Mouse (Mus musculus) heart, postnatal 0 days (tissue): Measurements from ENCODE around the gene Fndc3a. TPM values are rescaled to one million over a fixed set of nuclear protein-coding genes. Genes with fewer than 3 reads are reported as not detected.

ENCODE experiments used
- ATAC-seq: fragments of 200-750 bp; cut with Nextera tagmentation; 2 replicates; pipeline ENCODE4 v1.8.0; 2017; ENCODE audit warnings: low read depth, moderate number of reproducible peaks, moderate library complexity; ENCODE audit not compliant: insufficient read depth
- DNase-seq: peaks from one replicate; pipeline ENCODE4 v3.0.0-alpha.2; 2016; ENCODE audit warnings: low spot score
- H3K27ac ChIP-seq: fragments of 300-500 bp; sonication (generic); 2 replicates; pipeline ENCODE4 v1.5.1; 2014; ENCODE audit warnings: low read depth, mild to moderate bottlenecking
- H3K27me3 ChIP-seq: fragments of 300-500 bp; sonication (generic); 2 replicates; pipeline ENCODE4 v1.6.1; 2014; ENCODE audit warnings: low read length, mixed read lengths; ENCODE audit not compliant: control insufficient read depth, insufficient read depth
- H3K36me3 ChIP-seq: fragments of 300-500 bp; sonication (generic); replicated peaks from 2 replicates; pipeline ENCODE4 v1.6.1; 2014; ENCODE audit warnings: low read length, mixed read lengths; ENCODE audit not compliant: control insufficient read depth, insufficient read depth
- H3K4me1 ChIP-seq: fragments of 300-500 bp; sonication (generic); 2 replicates; pipeline ENCODE4 v1.6.1; 2014; ENCODE audit warnings: antibody characterized with exemption; ENCODE audit not compliant: control insufficient read depth, insufficient read depth
- H3K4me2 ChIP-seq: fragments of 300-500 bp; sonication (generic); 2 replicates; pipeline ENCODE4 v1.6.1; 2014; ENCODE audit warnings: low read depth, mild to moderate bottlenecking, low read length, moderate library complexity
- H3K4me3 ChIP-seq: fragments of 300-500 bp; sonication (generic); 2 replicates; pipeline ENCODE4 v1.5.1; 2014; ENCODE audit warnings: low read depth, low read length
- H3K9ac ChIP-seq: fragments of 300-500 bp; sonication (generic); replicated peaks from 2 replicates; pipeline ENCODE4 v1.6.1; 2014; ENCODE audit warnings: low read depth, low read length, mixed read lengths
- H3K9me3 ChIP-seq: fragments of 300-500 bp; sonication (generic); replicated peaks from 2 replicates; pipeline ENCODE4 v1.6.1; 2016; ENCODE audit warnings: low read length; ENCODE audit not compliant: control insufficient read depth
- CTCF ChIP-seq: IDR thresholded peaks from 2 replicates; pipeline ENCODE4 v1.5.1; 2016; ENCODE audit warnings: antibody characterized with exemption, control low read depth, low read depth
- EP300 ChIP-seq: IDR thresholded peaks from 2 replicates; pipeline ENCODE4 v1.6.1; 2016; ENCODE audit warnings: antibody characterized with exemption, low read depth
- WGBS: fragments of 180-500 bp; shearing (Covaris S2); extraction: QIAGEN DNeasy Blood & Tissue Kit; methylation state at CpG from one replicate; pipeline ENCODE4 v1.1.7; 2014; 5-methylcytosine and 5-hydroxymethylcytosine counted together
- polyA plus RNA-seq: library from polyadenylated mRNA; unstranded; fragments of >200 nt; fragmentation: Nextera tagmentation; extraction: Ambion mirVana; gene quantifications from 2 replicates; pipeline ENCODE4 v1.2.1, GENCODE M21; 2015
- total RNA-seq: library from RNA; depleted of rRNA; stranded (reverse); fragments of >200 nt; gene quantifications from 2 replicates; pipeline ENCODE4 v1.2.3, GENCODE M21; 2014; ENCODE audit warnings: low replicate concordance

Fndc3a gene
- total and polyA plus RNA-seq, 2 experiments from 2014 or later = 9.5 to 13.9 TPM

GRCm38 (mm10) chr14:72671911-72672310 is 37.9 kb downstream of the Fndc3a start:
- Histone ChIP-seq H3K4me3 (no peak overlapping the region), H3K9me3 (no peaks in the 10 kb centered on the region), H3K9ac (no peak overlapping the region), H3K4me1 (no peaks in the 10 kb centered on the region), H3K36me3 (no peaks in the 10 kb centered on the region), H3K4me2 (no peak overlapping the region), H3K27me3 (no peaks in the 10 kb centered on the region), H3K27ac (no peak overlapping the region)
- DNase-seq (no peak), ATAC-seq (no peak)
- TF ChIP-seq CTCF (no peak), EP300 (no peak)
- WGBS = 94% methylated on average over 3 of the region's 3 CpGs

GRCm38 (mm10) chr14:72670987-72671386 is 38.8 kb downstream of the Fndc3a start:
- Histone ChIP-seq H3K9ac (no peak overlapping the region), H3K4me2 (no peak overlapping the region), H3K4me3 (no peak overlapping the region), H3K27ac (no peak overlapping the region), H3K27me3 (no peaks in the 10 kb centered on the region), H3K4me1 (no peaks in the 10 kb centered on the region), H3K9me3 (no peaks in the 10 kb centered on the region), H3K36me3 (no peaks in the 10 kb centered on the region)
- TF ChIP-seq CTCF (no peak), EP300 (no peak)
- 88% methylated on average over 2 of the region's 2 CpGs for WGBS
- ATAC-seq = no peak
- no peak for DNase-seq

GRCm38 (mm10) chr14:72649268-72649667 is 60.5 kb downstream of the Fndc3a start:
- H3K4me3 ChIP-seq = no peak overlapping the region
- H3K9ac ChIP-seq = no peak overlapping the region
- ATAC-seq (no peak), DNase-seq (no peak)
- TF ChIP-seq CTCF (no peak), EP300 (no peak)
- no peaks in the 10 kb centered on the region for H3K27me3 ChIP-seq
- H3K4me1 ChIP-seq = no peaks in the 10 kb centered on the region
- no peak overlapping the region for H3K27ac ChIP-seq
- H3K36me3 ChIP-seq = peaks cover 3% of the 10 kb centered on the region
- no peaks in the 10 kb centered on the region for H3K9me3 ChIP-seq
- no peak overlapping the region for H3K4me2 ChIP-seq

- H3K27ac ChIP-seq = no peak overlapping the region
- ATAC-seq (no peak), DNase-seq (no peak)
- no peak overlapping the region for H3K9ac ChIP-seq
- H3K27me3 ChIP-seq = no peaks in the 10 kb centered on the region
- no peak for TF ChIP-seq CTCF
- no peak for TF ChIP-seq EP300
- H3K4me2 ChIP-seq = no peak overlapping the region
- no peaks in the 10 kb centered on the region for H3K4me1 ChIP-seq
- H3K4me3 ChIP-seq = no peak overlapping the region
- peaks cover 3% of the 10 kb centered on the region; the same call in 1 of the 2 replicates for H3K36me3 ChIP-seq
- no peaks in the 10 kb centered on the region for H3K9me3 ChIP-seq
Observed at GRCm38 (mm10) chr14:72645512-72645911, 64.3 kb downstream of the Fndc3a start.

- Histone ChIP-seq H3K4me3 (no peak overlapping the region), H3K27ac (no peak overlapping the region), H3K4me2 (no peak overlapping the region), H3K4me1 (no peaks in the 10 kb centered on the region), H3K9me3 (no peaks in the 10 kb centered on the region), H3K9ac (no peak overlapping the region), H3K36me3 (0 out of 2 replicates have a peak, but pooled peaks cover 3% of the 10 kb centered on the region), H3K27me3 (no peaks in the 10 kb centered on the region)
- WGBS = 96% methylated on average over 1 of the region's 1 CpGs
- no peak for TF ChIP-seq EP300
- TF ChIP-seq CTCF = no peak
- DNase-seq (no peak), ATAC-seq (no peak)
Observed at GRCm38 (mm10) chr14:72644620-72645019, 65.2 kb downstream of the Fndc3a start.

GRCm38 (mm10) chr14:72638507-72638906 is 71.3 kb downstream of the Fndc3a start:
- no peak for TF ChIP-seq CTCF
- no peak for TF ChIP-seq EP300
- Histone ChIP-seq H3K9ac (no peak overlapping the region), H3K27ac (no peak overlapping the region), H3K4me3 (no peak overlapping the region), H3K4me1 (no peaks in the 10 kb centered on the region), H3K36me3 (no peaks in the 10 kb centered on the region), H3K27me3 (no peaks in the 10 kb centered on the region), H3K4me2 (no peak overlapping the region), H3K9me3 (no peaks in the 10 kb centered on the region)
- ATAC-seq (no peak), DNase-seq (no peak)
- 80% methylated on average over 6 of the region's 6 CpGs for WGBS
